Comparison of ENCODE assay signal across 20 mouse cellular contexts in the genomic region with DNA sequence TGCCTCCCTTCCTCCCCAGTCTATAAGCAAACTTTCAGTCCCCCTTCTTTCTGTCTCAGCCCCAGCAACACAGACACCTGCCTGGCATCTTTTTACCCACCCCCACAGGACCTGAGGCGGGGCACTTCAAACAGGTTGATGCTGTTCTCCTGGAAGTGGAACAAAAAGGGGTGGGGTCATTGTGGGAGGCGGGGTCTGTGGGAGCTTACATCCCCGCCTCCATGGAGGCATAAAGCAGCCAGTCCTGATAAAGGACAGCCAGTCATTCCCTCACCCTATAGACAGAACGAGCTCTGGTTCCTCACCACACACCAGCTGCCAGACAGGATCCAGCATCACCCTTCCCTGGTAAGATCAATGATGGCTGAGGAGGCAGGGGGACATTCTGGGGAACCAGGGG. TPM values are rescaled to one million over a fixed set of nuclear protein-coding genes. Genes with fewer than 3 reads are reported as not detected.
"Had no signal": no experiment of that assay in that cellular context is flagged by ENCODE, and none has a peak within 500 bp of the region (broad histone marks: within the 10 kb centered on the region; RNA-seq: fewer than 3 reads in every experiment).

A gene (plus strand): TSS at position 261 of the 400 bp plus-strand sequence.

- ATAC-seq: intestine, embryonic 16.5 days; lung, postnatal 0 days; midbrain, embryonic 13.5 days had no signal

- H3K9ac ChIP-seq: limb, embryonic 12.5 days; liver, embryonic 14.5 days; midbrain, embryonic 13.5 days; neural tube, embryonic 15.5 days had no signal

- DNase-seq: kidney, adult 8-10 months; lung, adult 18-20 months; lung, postnatal 4 days; right cerebral cortex, postnatal 14 days; thymus, adult 18-20 months; thymus, postnatal 25 days had no signal

- H3K4me2 ChIP-seq: limb, embryonic 12.5 days; midbrain, embryonic 13.5 days; neural tube, embryonic 15.5 days had no signal

- H3K4me3 ChIP-seq: limb, embryonic 12.5 days; midbrain, embryonic 13.5 days; neural tube, embryonic 15.5 days had no signal

- H3K4me1 ChIP-seq: limb, embryonic 12.5 days; midbrain, embryonic 13.5 days; neural tube, embryonic 15.5 days had no signal

- H3K36me3 ChIP-seq: limb, embryonic 12.5 days; midbrain, embryonic 13.5 days; neural tube, embryonic 15.5 days had no signal

- H3K9me3 ChIP-seq: limb, embryonic 12.5 days; midbrain, embryonic 13.5 days; neural tube, embryonic 15.5 days had no signal

- H3K27ac ChIP-seq: limb, embryonic 12.5 days; liver, embryonic 14.5 days; midbrain, embryonic 13.5 days; neural tube, embryonic 15.5 days had no signal

RNA-seq across cellular contexts. Expression of the gene that starts here (rescaled TPM):
- total RNA-seq: layer of hippocampus, postnatal 25 days; left cerebral cortex, adult 8-10 months; left cerebral cortex, postnatal 25 days; liver, adult 2 months had no signal
- polyA plus RNA-seq: kidney, embryonic 16.5 days; limb, embryonic 12.5 days; liver, adult 2 months; lung, postnatal 0 days; midbrain, embryonic 13.5 days; midbrain, postnatal 0 days; neural tube, embryonic 11.5 days; spleen, adult 2 months had no signal
